Mouse (Mus musculus): ENCODE measurements around the gene Tex14. TPM values are rescaled to one million over a fixed set of nuclear protein-coding genes. Genes with fewer than 3 reads are reported as not detected.
A peak's percentile ranks its signal among the peaks of the same experiment; 100 is the strongest.

Gene Tex14
- polyA plus RNA-seq, 1 experiment from 2014 or later: 0.36 TPM

DNA sequence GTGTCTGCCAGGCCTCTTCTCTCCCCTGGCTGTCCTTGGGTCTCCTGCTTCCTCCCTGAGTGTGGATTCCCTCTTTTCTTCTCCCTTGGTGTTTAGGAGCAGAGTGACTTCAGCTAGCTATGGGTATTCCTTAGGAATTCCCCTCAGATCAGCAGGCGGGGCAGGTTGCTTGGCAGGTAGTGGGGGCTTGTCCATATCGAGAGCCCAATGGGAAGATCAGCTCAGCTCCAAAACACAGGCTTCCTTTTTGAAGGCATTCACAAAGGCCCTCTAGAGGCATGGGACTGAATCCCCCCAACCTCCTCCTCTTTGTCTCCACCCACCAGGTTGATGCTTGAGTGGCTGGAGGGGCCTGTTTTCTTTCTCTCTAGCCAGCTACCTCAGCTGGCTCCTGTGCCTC lies 191.6 kb downstream of the Tex14 start:
- 29% methylated on average over 2 of the region's 2 CpGs for WGBS
- H3K4me2 ChIP-seq (ENCODE audit: low read depth, low read length): peak overlapping the region; percentile 99
- peaks cover 24% of the 10 kb centered on the region for H3K36me3 ChIP-seq (ENCODE audit: control insufficient read depth, insufficient read depth, low read length)
- peak overlapping the region; percentile 74 for H3K4me3 ChIP-seq (replicated peaks; ENCODE audit: low read length)
- no peak overlapping the region for H3K27ac ChIP-seq (ENCODE audit: low read length)
- no peaks in the 10 kb centered on the region for H3K27me3 ChIP-seq (ENCODE audit: control insufficient read depth, insufficient read depth, low read length)
- H3K9me3 ChIP-seq (replicated peaks; ENCODE audit: control insufficient read depth, low read length): no peaks in the 10 kb centered on the region
- ATAC-seq (ENCODE audit: insufficient read depth, low FRiP score): no peak
- peak overlapping the region; percentile 88 for H3K9ac ChIP-seq (ENCODE audit: low read length)
- peaks cover 25% of the 10 kb centered on the region for H3K4me1 ChIP-seq (ENCODE audit: control insufficient read depth, insufficient read depth, low read length)

DNA sequence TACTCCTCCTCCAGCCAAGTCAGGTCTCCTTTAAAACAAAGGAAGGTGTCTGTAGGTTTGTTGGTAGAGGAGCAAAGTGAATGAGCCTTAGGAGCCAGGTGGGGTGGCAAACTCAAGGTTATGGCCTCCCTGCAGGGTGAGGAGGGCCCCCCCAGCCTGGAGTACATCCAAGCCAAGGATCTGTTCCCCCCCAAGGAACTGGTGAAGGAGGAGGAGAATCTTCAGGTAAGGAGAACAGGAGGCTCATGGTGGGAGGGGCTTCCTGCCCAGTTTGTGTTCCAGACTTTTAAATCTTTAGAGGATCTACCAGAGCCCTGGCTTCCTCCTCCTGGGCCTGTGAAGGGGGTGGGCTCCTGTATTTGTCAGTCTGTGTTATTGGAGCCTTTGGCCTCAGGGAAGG lies 192.2 kb downstream of the Tex14 start:
- ATAC-seq (ENCODE audit: insufficient read depth, low FRiP score): no peak
- peaks cover 24% of the 10 kb centered on the region for H3K36me3 ChIP-seq (ENCODE audit: control insufficient read depth, insufficient read depth, low read length)
- peaks cover 25% of the 10 kb centered on the region for H3K4me1 ChIP-seq (ENCODE audit: control insufficient read depth, insufficient read depth, low read length)
- H3K27me3 ChIP-seq (ENCODE audit: control insufficient read depth, insufficient read depth, low read length): no peaks in the 10 kb centered on the region
- H3K9me3 ChIP-seq (replicated peaks; ENCODE audit: control insufficient read depth, low read length): no peaks in the 10 kb centered on the region
- no peak overlapping the region for H3K9ac ChIP-seq (ENCODE audit: low read length)
- H3K4me3 ChIP-seq (replicated peaks; ENCODE audit: low read length): no peak overlapping the region
- no peak overlapping the region for H3K27ac ChIP-seq (ENCODE audit: low read length)
- no peak overlapping the region for H3K4me2 ChIP-seq (ENCODE audit: low read depth, low read length)

DNA sequence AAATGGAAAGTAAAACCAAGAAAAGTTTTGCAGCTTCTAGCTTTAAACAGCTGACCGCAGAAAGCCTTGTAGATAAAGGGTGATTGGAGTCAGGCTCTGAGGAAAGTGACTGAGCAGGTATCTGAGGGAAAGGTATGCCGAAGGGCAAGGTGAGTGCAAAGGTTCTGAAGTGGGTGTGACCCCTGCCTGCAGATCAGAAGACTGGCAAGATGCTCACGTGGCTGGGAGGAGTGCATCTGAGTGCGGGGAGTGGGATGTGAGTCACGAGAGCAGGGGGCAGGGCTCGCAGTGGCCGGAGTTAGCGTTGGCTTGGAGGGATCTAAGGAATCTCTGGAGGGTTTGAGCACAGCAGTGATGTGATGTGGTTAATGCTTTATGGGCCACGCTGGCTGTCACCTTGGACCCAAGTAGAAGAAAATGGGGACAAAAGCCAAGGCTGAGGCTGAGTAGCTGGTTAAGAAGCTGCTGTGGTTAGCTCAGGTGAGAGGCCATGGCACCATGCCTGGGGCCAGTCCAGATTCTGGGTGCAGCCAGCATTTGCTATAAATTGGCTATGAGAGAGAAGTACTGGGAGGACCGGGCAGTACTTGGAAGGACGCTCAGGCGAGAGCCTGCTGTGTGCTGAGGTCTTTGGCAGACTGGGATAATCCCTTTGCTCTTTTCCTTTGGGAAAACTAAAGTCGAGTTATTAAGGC lies 194.7 kb downstream of the Tex14 start:
- peaks cover 12% of the 10 kb centered on the region for H3K4me1 ChIP-seq (ENCODE audit: control insufficient read depth, insufficient read depth, low read length)
- H3K36me3 ChIP-seq (ENCODE audit: control insufficient read depth, insufficient read depth, low read length): peaks cover 41% of the 10 kb centered on the region
- H3K27ac ChIP-seq (ENCODE audit: low read length): no peak overlapping the region
- H3K9me3 ChIP-seq (replicated peaks; ENCODE audit: control insufficient read depth, low read length): no peaks in the 10 kb centered on the region
- H3K4me2 ChIP-seq (ENCODE audit: low read depth, low read length): no peak overlapping the region
- no peak overlapping the region for H3K9ac ChIP-seq (ENCODE audit: low read length)
- H3K27me3 ChIP-seq (ENCODE audit: control insufficient read depth, insufficient read depth, low read length): no peaks in the 10 kb centered on the region
- no peak for ATAC-seq (ENCODE audit: insufficient read depth, low FRiP score)
- 78% methylated on average over 13 of the region's 13 CpGs for whole genome bisulfite sequencing
- H3K4me3 ChIP-seq (replicated peaks; ENCODE audit: low read length): no peak overlapping the region

DNA sequence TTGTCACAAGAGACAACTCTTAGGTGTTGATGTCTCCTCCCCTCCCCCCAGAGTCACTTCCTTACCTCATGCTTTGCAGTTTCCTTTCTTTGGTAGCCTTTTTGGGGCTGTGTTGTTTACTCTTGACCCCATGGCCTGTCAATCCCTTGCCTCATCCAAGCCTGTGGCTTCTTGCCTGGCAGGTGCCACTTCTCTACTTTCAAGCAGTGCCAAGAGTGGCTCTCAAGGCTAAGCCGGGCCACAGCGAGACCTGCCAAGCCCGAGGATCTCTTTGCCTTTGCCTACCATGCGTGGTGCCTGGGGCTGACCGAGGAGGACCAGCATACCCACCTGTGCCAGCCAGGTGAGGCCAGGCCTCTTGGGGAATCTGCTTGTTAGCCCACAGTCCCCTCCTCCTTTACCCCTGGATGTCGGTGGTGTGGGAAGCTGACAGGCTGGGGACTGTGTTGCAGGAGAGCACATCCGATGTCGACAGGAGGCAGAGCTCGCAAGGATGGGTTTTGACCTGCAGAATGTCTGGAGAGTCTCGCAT lies 195.5 kb downstream of the Tex14 start:
- H3K4me3 ChIP-seq (replicated peaks; ENCODE audit: low read length): no peak overlapping the region
- no peak overlapping the region for H3K9ac ChIP-seq (ENCODE audit: low read length)
- 92% methylated on average over 10 of the region's 10 CpGs for WGBS
- peaks cover 11% of the 10 kb centered on the region for H3K4me1 ChIP-seq (ENCODE audit: control insufficient read depth, insufficient read depth, low read length)
- H3K27ac ChIP-seq (ENCODE audit: low read length): no peak overlapping the region
- ATAC-seq (ENCODE audit: insufficient read depth, low FRiP score): no peak
- H3K36me3 ChIP-seq (ENCODE audit: control insufficient read depth, insufficient read depth, low read length): peaks cover 49% of the 10 kb centered on the region
- no peaks in the 10 kb centered on the region for H3K27me3 ChIP-seq (ENCODE audit: control insufficient read depth, insufficient read depth, low read length)
- H3K9me3 ChIP-seq (replicated peaks; ENCODE audit: control insufficient read depth, low read length): no peaks in the 10 kb centered on the region
- H3K4me2 ChIP-seq (ENCODE audit: low read depth, low read length): no peak overlapping the region

DNA sequence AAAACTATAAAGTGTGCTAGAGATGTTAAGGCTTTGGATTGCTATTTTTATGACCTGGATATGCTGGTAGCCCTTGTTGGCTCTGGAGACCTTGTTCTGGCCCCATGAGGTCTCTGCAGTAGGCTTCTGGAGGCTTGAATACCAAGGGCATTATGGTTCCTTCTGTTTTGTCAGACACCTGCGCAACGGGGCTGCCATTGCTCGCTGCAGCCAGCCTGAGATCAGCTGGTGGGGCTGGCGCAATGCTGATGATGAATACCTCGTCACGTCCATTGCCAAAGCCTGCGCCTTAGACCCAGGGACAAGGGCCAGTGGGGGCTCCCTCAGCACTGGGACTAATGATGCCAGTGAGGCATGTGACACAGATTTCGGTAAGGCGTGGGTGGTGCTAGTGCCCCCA lies 197.4 kb downstream of the Tex14 start:
- Histone ChIP-seq H3K4me3 (replicated peaks; ENCODE audit: low read length) (no peak overlapping the region), H3K4me2 (ENCODE audit: low read depth, low read length) (no peak overlapping the region), H3K27ac (ENCODE audit: low read length) (no peak overlapping the region), H3K9ac (ENCODE audit: low read length) (no peak overlapping the region), H3K36me3 (ENCODE audit: control insufficient read depth, insufficient read depth, low read length) (peaks cover 51% of the 10 kb centered on the region), H3K9me3 (replicated peaks; ENCODE audit: control insufficient read depth, low read length) (no peaks in the 10 kb centered on the region), H3K4me1 (ENCODE audit: control insufficient read depth, insufficient read depth, low read length) (no peaks in the 10 kb centered on the region), H3K27me3 (ENCODE audit: control insufficient read depth, insufficient read depth, low read length) (no peaks in the 10 kb centered on the region)
- WGBS: 93% methylated on average over 9 of the region's 9 CpGs
- no peak for ATAC-seq (ENCODE audit: insufficient read depth, low FRiP score)

DNA sequence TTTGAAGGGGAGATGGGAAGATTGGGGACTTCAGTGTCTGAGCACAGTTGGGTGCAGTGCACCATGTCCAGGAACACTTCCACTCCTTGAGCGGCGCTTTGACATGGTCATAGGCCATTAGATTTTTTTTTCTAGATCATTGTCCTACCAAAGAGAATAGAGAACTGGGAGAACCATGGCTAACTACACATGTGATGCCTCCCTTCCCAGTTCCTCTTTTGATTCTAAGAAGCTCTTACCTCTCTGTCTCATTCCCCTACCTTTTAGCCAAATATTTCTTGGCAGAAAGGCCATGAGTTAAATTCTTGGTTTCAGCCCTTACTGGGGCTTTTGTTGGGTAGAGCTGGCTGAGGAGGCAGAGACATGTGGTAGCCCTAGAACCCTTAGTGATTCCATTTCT lies 198.7 kb downstream of the Tex14 start:
- H3K4me2 ChIP-seq (ENCODE audit: low read depth, low read length): no peak overlapping the region
- no peaks in the 10 kb centered on the region for H3K27me3 ChIP-seq (ENCODE audit: control insufficient read depth, insufficient read depth, low read length)
- peaks cover 48% of the 10 kb centered on the region for H3K36me3 ChIP-seq (ENCODE audit: control insufficient read depth, insufficient read depth, low read length)
- ATAC-seq (ENCODE audit: insufficient read depth, low FRiP score): no peak
- no peak overlapping the region for H3K27ac ChIP-seq (ENCODE audit: low read length)
- no peak overlapping the region for H3K4me3 ChIP-seq (replicated peaks; ENCODE audit: low read length)
- no peaks in the 10 kb centered on the region for H3K4me1 ChIP-seq (ENCODE audit: control insufficient read depth, insufficient read depth, low read length)
- WGBS: 95% methylated on average over 2 of the region's 2 CpGs
- no peak overlapping the region for H3K9ac ChIP-seq (ENCODE audit: low read length)
- no peaks in the 10 kb centered on the region for H3K9me3 ChIP-seq (replicated peaks; ENCODE audit: control insufficient read depth, low read length)

Other genes with a start within 250 kb of the Tex14 start
- gene Ppm1e, start 46.0 kb upstream of the Tex14 start, polyA plus RNA-seq (2015; fragmentation: Nextera tagmentation; extraction: Ambion mirVana): 1.5 and 1.9 TPM in 2 replicates
- 6.3 and 7.1 TPM in 2 replicates for gene Rad51c, start 111 bp upstream of the Tex14 start, polyA plus RNA-seq (2015; fragmentation: Nextera tagmentation; extraction: Ambion mirVana)
- not detected in 2 replicates for gene Gm11492, start 161.6 kb downstream of the Tex14 start, polyA plus RNA-seq (2015; fragmentation: Nextera tagmentation; extraction: Ambion mirVana)
- 25.1 and 26.7 TPM in 2 replicates for gene Sept4, start 163.8 kb downstream of the Tex14 start, polyA plus RNA-seq (2015; fragmentation: Nextera tagmentation; extraction: Ambion mirVana)
- 27.0 and 28.6 TPM in 2 replicates for gene Mtmr4, start 187.1 kb downstream of the Tex14 start, polyA plus RNA-seq (2015; fragmentation: Nextera tagmentation; extraction: Ambion mirVana)
- gene Hsf5, start 212.1 kb downstream of the Tex14 start, polyA plus RNA-seq (2015; fragmentation: Nextera tagmentation; extraction: Ambion mirVana): 0.10 and 0.14 TPM in 2 replicates

Data from stomach, embryonic 16.5 days (tissue).